Mouse (Mus musculus) spleen, postnatal 14 days (tissue): ENCODE results near the gene Creb3.
A peak's percentile ranks its signal among the peaks of the same experiment; 100 is the strongest.

Source experiments
- DNase-seq, 2 experiments: peaks; one replicate each; pipeline ENCODE4 v3.0.0; 2021 to 2022; ENCODE audit warnings: low spot score in 2 of 2

Creb3 gene

DNA sequence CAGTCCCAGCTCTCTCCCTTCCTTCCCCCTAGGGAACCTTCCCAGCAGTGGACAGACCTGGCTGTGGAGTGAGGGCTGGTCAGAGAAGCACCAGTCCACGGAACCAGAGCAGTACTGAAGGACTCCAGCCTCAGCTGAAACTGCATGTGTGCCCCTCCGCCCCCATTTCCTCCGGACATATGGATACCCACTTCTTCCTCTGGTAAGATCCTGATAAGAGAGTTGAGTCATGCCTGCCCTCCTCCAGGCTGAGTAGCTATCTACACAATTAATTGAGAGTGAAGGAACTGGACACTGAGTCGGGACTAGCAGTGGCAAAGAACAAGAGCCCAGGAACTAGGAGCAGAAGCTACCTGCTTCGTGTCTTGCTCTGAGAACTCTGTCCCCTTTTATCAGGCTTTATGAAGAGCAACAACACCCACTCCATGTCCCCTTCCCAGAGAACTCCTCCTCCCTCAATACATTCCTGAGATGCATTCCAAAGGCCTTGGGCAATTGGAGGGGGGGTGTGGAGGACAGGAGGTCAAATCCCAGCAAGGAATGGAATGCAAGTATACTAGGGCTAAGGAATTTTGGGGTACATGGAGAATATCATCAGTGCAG is 4.0 kb upstream of the Creb3 start:
- no peak for DNase-seq

DNA sequence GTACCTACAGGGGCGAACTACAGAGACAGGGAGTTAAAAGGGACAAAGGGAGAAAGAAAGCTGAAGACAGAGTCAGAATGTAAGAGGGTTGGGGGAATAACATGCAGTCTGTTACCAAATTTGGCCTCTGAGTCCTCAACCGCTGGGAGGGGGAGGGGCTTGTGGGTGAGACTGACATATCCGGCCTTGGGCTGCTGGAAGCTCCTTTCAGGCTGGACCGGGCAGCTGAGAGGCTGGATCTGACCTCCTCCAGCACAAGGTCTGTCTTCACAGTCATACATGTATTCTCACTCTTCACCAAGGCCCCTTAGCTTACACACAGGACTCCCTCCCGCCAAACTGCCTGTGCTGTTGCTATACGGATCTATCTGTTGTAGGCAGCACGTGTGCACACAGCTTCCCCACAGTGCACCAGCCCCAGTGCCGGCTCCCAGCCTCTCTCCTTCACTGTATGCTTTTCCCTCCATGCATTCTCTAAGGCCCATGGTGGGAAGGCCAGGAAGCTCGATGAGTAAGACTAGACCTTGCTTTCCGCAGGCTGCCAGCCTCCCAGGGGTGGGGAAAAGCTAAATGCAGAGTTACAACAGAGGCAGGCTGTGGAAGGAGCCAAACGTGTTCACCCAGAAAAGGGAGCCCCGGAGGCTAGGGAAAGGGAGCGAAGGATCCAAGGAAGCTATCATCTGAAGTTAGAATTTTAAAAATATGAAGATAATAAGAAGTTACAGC is 3.3 kb upstream of the Creb3 start:
- peak; percentile 35 to 52 for DNase-seq

- DNase-seq, result no peak
Observed at GRCm38 (mm10) chr4:43559519-43560242, 2.5 kb upstream of the Creb3 start.

- DNase-seq, result peak in 1 of 2 experiments; percentile 41
Observed at GRCm38 (mm10) chr4:43560243-43560611, 1.9 kb upstream of the Creb3 start.

DNA sequence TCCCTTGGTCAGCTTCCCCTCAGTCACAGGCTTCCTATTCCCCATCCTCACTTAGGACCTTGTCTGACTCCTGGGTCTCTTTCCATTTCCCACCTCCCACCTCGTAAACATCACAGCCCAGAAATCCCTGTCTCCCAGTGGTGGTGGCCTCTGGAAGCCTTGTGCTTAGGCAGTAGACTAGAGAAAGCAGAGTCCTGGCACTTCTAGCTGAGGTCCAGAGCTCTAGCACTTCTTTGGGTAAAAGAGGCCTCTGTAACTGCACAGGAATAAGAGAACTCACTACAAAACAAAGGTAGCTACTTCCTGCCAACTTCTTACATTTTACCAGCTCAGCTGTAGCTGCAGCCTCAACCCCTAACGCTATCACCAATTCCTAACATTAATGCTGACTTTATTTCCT is 1.2 kb upstream of the Creb3 start:
- DNase-seq, result no peak

DNA sequence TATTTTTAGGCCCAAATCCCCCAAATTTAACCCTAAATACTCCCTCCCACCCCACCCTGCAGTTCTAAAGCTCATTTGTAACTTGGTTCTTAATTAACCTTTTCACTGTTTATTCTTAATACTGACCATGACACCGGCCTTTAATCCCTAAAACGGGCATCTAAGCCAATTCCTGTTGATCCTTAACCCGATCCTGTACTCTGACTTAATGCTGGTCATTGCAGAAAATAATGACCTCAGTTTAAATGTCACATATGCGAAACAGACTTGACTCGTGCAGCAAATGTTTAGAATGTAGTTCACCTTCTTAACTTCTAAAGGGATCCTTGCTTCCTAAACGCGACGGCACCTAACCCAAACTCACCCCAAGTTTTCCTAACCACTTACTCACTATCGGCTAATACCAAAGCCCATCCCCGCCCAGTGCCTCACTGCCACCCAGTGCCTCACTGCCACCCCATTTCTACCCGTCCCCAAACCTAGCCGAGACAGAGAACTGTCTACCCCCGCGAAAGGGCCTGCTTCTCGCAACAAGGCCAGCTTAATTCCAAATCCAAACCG is 616 bp upstream of the Creb3 start:
- DNase-seq, result peak in 1 of 2 experiments; percentile 56

DNA sequence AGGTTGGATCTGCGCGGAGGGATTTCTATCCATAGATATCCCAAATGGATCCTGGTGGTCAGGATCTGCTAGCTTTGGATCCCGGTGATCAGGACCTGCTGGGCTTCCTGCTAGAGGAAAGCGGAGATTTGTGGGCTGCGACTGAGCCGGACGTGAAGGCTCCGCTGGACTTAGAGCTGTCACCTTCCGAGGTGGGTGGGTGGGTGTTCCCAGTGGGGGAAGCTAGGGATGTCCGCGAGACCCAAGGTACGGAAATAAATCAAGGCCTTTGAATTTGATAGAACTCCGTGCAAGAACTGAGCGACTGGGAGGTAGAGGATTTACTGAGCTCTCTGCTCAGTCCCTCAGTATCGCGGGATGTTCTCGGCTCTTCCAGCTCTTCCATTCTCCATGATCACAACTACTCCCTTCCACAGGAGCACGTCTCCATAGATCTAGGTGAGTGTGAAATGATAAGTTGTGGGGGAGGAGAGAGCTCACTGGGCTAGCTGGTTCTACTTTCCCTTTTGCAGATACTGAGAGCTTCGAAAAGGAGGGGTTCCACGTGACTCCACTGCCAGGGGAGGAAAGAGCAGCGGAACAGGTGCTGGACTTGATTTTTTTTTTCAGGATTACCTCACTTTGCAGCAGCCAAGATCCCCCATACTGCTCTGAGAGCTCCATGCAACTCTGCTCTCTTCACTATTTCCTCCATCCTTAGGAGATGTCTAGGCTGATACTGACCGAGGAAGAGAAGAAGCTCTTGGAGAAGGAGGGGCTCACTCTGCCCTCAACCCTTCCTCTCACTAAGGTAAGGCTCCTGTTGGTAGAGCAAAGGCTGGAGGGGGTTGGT is 853 bp downstream of the Creb3 start:
- no peak for DNase-seq

DNA sequence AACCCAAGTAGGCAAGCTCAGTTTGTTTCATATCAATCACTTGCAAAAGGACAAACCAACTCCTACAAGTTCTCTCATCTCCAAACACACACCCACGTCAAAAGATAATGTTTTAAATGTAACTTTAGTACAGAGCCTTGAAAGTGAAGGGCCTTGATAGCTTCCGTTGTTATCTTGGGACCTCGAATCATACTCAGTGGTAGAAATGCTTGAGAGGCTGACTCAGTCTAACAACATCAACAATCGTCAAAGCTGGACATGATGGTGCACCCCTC is 1.4 kb downstream of the Creb3 start:
- no peak for DNase-seq

- no peak for DNase-seq
Observed at GRCm38 (mm10) chr4:43564231-43564630, 2.1 kb downstream of the Creb3 start.

DNA sequence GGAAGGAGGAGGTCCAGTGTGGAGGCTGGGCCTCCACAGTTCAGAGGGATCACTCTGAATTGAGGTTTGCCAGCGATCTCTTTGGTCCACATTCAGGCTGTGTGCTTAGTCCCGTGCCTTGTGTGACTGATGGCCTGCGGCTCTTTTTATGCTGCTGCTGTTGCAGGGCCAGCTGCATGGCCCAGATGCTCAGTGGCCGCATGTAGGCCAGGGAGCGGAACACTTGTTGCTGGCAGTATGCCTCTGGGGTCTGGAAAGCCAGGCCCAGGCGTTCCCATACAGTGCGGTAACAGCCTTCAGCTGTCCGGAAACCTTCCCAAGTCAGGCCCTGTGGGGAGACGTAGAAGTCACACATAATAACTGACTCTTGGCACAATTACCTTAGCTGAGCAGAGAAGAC is 5.0 kb downstream of the Creb3 start:
- DNase-seq, result no peak

DNA sequence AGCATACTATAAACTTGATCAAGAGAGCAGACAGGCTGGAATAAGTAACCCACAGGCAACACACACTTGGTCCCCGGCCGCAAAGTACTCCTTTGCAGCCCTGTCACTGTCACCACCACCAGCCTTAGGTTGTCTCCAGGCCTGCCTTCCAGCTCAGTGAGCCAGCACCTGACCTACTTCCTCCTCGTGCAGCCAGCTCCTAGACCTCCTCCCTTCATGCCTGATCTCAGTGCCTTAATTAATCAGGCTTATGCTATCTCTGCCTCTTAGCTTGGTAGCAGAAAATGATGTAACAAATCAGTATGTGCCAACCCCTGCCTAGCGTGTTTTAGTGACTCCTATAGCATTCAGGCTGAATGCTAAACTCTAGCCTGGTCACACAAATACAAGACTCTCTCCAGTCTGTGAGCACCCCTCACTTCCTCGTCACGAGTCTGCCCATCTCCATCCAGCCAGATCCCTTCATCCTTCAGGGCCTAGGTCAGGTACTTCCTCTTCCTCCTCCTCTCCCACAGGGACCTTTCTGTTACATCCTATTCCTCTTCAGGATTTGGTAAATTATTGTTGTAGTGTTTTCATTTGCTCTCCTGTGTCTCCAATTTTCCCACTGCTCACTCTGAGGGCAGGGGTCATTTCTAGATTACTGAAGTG is 9.4 kb downstream of the Creb3 start:
- DNase-seq, result no peak

DNA sequence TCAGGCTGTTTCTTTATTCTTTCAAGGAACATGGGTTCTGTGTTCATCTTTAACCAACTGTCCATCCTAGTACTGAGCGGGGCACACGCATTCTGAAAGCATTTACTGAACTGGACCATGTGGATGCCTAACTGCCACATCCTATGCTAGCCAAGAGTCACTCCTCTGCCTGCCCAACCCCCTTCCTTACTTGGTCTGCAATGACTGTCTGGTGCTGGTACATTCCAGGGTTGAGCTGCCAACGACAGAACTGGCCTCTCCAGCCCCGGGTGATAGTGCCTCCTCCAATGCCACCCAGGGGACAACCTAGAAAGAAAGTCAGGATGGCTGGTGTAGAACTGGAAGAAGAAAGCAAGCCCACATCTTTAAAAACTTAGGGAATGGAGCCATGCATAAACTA is 11.4 kb downstream of the Creb3 start:
- DNase-seq, result no peak

DNA sequence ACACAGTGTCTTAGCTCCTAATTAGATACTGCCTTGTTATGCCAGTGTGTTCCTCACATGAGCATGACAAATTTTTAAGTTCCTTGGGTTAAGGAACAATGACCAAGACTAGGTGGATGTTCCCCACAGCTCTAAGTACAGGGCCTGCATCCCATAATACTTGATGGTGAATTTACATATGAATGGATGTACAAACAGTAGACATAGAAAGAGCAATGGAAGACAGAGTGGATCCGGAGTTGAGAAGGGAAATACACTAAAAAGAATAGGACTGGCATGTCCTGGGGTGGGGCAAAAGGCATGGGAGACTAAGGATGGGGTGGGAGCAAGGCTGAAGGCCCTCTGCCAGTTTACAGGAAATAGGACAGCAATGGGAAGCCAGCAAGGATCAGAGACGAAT is 13.2 kb downstream of the Creb3 start:
- DNase-seq, result no peak

DNA sequence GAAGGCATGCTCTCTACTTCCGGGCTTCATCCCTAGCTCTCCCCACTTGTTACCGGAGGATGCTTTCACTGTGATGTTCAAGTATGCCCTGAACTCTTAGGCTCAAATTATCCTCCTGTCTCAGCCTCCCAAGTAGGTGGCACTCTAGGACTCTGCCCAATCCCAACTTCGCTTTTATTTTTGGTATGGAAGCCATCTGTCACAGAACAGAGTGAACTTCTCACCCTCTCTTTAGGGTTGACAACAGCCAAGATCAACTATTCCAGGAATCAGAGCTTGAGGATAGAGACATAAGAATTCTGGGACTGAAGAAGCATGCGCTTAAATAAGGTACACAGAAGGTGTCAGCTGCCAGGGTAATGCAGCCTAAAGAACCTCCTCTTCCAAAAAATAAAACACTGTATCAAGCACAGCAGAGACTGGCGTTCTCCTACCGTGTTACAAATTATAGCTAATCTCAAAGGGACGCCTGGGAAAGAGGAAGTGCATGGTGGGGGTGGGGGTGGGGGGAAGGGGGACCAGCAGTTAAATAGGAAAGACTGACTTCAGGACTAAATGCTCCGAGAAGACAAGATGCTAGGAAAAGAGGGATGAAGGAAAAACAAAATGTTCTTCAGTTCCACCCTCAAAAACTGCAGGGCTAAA is 15.2 kb downstream of the Creb3 start:
- no peak for DNase-seq

DNA sequence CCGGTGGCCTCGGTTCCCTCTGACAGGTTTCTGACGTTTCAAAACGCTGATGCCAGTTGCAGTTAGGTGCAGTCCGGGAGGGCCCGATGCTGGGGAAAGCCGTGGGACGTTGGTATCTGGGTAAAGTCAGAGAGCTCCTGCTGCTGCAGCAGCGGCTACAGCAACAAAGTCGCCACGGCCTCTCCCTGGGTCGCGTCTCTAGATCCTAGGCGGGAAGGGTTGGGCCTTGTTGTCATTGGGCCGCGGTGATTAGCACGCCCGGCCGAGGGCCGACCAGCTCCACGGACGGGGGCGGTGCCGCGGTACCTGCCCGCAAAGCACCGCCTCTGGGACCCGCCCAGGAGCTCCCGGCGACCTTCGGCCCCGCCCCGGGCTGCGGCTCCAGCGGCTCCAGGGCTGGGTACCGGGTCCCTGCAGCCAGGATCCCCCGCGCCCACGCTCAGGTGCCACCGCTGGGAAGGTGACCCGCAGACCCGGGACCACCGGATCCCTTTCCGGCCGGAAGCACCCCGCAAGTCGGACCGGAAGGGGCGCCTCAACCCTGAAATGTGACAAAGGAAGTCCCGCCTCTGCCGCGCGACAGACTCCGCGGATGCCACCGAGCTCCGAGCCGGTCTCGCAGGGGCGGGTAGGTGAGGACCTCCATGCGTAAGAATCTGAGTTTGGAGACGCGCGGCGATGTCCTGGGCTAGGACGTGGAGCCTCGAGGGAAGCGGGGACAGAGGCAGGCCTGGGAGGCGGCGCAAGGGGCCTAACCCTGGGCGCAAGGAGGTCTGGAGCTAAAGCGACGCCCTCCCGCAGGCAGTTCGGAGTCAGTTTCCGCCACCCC is 16.5 kb downstream of the Creb3 start, which contains the start of the genes Rgp1 and Gba2:
Gene Rgp1, plus strand, starts transcription at position 340 of the 829 bp plus-strand sequence.
Gene Gba2, minus strand, starts transcription at position 498 of the 829 bp plus-strand sequence.
- DNase-seq, result peak; percentile 83

- DNase-seq, result no peak
Observed at GRCm38 (mm10) chr4:43579256-43579655, 17.1 kb downstream of the Creb3 start.

GRCm38 (mm10) chr4:43579731-43580130 is 17.6 kb downstream of the Creb3 start:
- no peak for DNase-seq

GRCm38 (mm10) chr4:43580721-43581120 is 18.6 kb downstream of the Creb3 start:
- no peak for DNase-seq

DNA sequence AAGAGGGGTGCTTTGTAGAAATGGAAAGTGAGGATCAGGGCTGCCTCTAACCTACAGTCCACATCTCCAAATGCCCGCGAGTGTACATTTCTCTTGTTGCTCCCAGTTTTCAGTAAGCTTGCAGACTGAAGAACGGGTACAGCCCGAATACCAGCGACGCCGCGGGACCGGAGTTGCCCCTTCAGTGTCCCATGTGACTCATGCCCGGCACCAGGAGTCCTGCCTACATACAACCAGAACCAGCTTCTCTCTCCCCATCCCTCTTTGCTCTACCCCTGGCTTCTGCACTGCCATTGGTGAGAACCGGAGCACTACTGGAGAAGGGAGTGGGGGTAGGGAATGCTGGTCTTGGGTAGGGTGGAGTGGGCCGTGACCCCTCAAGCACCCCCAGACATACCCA is 19.2 kb downstream of the Creb3 start:
- DNase-seq, result no peak

- no peak for DNase-seq
Observed at GRCm38 (mm10) chr4:43582241-43582640, 20.1 kb downstream of the Creb3 start.
